Mouse (Mus musculus) kidney, postnatal 0 days (tissue): ENCODE measurements around the gene Cat. TPM values are rescaled to one million over a fixed set of nuclear protein-coding genes. Genes with fewer than 3 reads are reported as not detected.

Experiments used
- ATAC-seq: fragments of 200-750 bp; cut with Nextera tagmentation; replicated peaks from 2 replicates; pipeline ENCODE4 v1.8.0; 2017; ENCODE audit warnings: low read depth, moderate number of reproducible peaks, moderate TSS enrichment, moderate library complexity; ENCODE audit not compliant: low FRiP score
- DNase-seq: peaks from one replicate; pipeline ENCODE4 v3.0.0-alpha.2; 2016; ENCODE audit warnings: low spot score
- H3K27ac ChIP-seq: fragments of 300-500 bp; sonication (generic); 2 replicates; pipeline ENCODE4 v1.5.1; 2014; ENCODE audit warnings: mild to moderate bottlenecking
- H3K27me3 ChIP-seq: fragments of 300-500 bp; sonication (generic); 2 replicates; pipeline ENCODE4 v1.6.1; 2014; ENCODE audit warnings: low read length, mixed read lengths; ENCODE audit not compliant: insufficient read depth
- H3K36me3 ChIP-seq: fragments of 300-500 bp; sonication (generic); 2 replicates; pipeline ENCODE4 v1.6.1; 2014; ENCODE audit warnings: low read length, mixed read lengths; ENCODE audit not compliant: insufficient read depth
- H3K4me1 ChIP-seq: fragments of 300-500 bp; sonication (generic); replicated peaks from 2 replicates; pipeline ENCODE4 v1.6.1; 2014; ENCODE audit warnings: antibody characterized with exemption, low read length, mixed read lengths; ENCODE audit not compliant: insufficient read depth
- H3K4me2 ChIP-seq: fragments of 300-500 bp; sonication (generic); 2 replicates; pipeline ENCODE4 v1.6.1; 2014; ENCODE audit warnings: mild to moderate bottlenecking, low read length, moderate library complexity, mixed read lengths
- H3K4me3 ChIP-seq: fragments of 300-500 bp; sonication (generic); replicated peaks from 2 replicates; pipeline ENCODE4 v1.5.1; 2014; ENCODE audit warnings: low read depth, low read length
- H3K9ac ChIP-seq: fragments of 300-500 bp; sonication (generic); 2 replicates; pipeline ENCODE4 v1.6.1; 2014; ENCODE audit warnings: low read depth, low read length
- H3K9me3 ChIP-seq: fragments of 300-500 bp; sonication (generic); replicated peaks from 2 replicates; pipeline ENCODE4 v1.6.1; 2016; ENCODE audit warnings: low read length, inconsistent platforms, mixed read lengths
- CTCF ChIP-seq: IDR thresholded peaks from 2 replicates; pipeline ENCODE4 v1.5.1; 2016; ENCODE audit warnings: antibody characterized with exemption, low read depth, mild to moderate bottlenecking, moderate library complexity
- WGBS: fragments of 180-500 bp; shearing (Covaris S2); extraction: QIAGEN DNeasy Blood & Tissue Kit; methylation state at CpG from one replicate; pipeline ENCODE4 v1.1.7; 2014; 5-methylcytosine and 5-hydroxymethylcytosine counted together
- polyA plus RNA-seq: library from polyadenylated mRNA; unstranded; fragments of >200 nt; fragmentation: Nextera tagmentation; extraction: Ambion mirVana; gene quantifications from 2 replicates; pipeline ENCODE4 v1.2.1, GENCODE M21; 2015

Cat gene
- polyA plus RNA-seq, 1 experiment from 2014 or later: 85.1 TPM

- no peak for ATAC-seq
Measured at GRCm38 (mm10) chr2:103457048-103457447, 27.9 kb downstream of the Cat start.

GRCm38 (mm10) chr2:103456646-103457045, 28.3 kb downstream of the Cat start:
- peak; percentile 81 for DNase-seq
- Histone ChIP-seq H3K27ac (no peak overlapping the region), H3K4me1 (0 out of 2 replicates have a peak, but pooled peaks cover 4% of the 10 kb centered on the region), H3K4me2 (no peak overlapping the region), H3K4me3 (no peak overlapping the region), H3K9me3 (no peaks in the 10 kb centered on the region), H3K36me3 (peaks cover 41% of the 10 kb centered on the region), H3K27me3 (no peaks in the 10 kb centered on the region), H3K9ac (no peak overlapping the region)
- 17% methylated on average over 10 of the region's 10 CpGs for WGBS
- peak; percentile 65; the same call in 1 of the 2 replicates for ATAC-seq
- TF ChIP-seq CTCF: peak; percentile 98

More at GRCm38 (mm10) chr2:103457048-103457447, 27.9 kb downstream of the Cat start:
- Histone ChIP-seq H3K27me3 (no peaks in the 10 kb centered on the region), H3K4me3 (no peak overlapping the region), H3K9me3 (no peaks in the 10 kb centered on the region), H3K4me1 (0 out of 2 replicates have a peak, but pooled peaks cover 6% of the 10 kb centered on the region), H3K36me3 (peaks cover 41% of the 10 kb centered on the region), H3K4me2 (no peak overlapping the region), H3K9ac (no peak overlapping the region), H3K27ac (no peak overlapping the region)
- DNase-seq: no peak
- WGBS: 86% methylated on average over 5 of the region's 5 CpGs
- no peak for TF ChIP-seq CTCF

DNA sequence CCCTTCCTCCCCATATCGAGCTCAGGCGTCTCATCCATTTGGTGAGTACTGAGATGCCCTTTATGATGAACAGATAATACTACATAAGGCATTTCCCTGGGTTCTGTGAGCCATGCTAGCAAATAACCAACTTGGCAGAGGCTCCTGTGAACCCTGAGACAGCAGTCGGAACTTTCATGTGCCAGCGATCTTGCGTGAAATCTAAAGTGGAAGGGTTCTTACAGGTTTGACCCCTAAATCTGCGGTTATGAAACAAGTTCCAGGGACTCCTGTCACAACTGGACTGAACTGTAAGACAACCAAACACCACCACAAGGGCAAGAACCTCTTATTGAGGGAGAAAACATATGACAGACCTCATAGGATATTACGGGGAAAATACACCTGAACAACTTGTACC, 29.2 kb downstream of the Cat start:
- peaks cover 41% of the 10 kb centered on the region for H3K36me3 ChIP-seq
- H3K9me3 ChIP-seq: no peaks in the 10 kb centered on the region
- 91% methylated on average over 7 of the region's 7 CpGs for WGBS
- TF ChIP-seq CTCF: no peak
- no peak for ATAC-seq
- no peak overlapping the region for H3K9ac ChIP-seq
- no peaks in the 10 kb centered on the region for H3K4me1 ChIP-seq
- DNase-seq: no peak
- H3K27me3 ChIP-seq: no peaks in the 10 kb centered on the region
- H3K27ac ChIP-seq: no peak overlapping the region
- H3K4me3 ChIP-seq: no peak overlapping the region
- H3K4me2 ChIP-seq: no peak overlapping the region

DNA sequence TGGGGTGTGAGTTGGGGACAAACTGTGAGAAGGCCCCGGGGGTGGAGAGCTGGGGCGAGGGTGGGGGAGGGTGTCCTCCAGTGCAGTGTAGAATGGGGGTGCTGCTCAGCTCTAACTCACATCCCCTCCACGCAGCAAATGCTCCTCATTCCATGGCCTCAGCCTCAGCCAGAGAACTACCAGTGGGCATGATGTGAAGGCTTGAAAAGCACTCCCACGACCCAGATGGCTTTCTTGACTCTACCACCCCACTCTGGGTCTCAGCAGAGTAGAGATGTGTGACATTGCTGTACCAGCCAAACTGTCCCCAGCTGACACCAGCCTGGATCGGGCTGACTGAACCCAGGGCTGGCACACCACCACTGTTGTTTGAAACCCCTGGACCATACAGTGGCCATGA, 32.4 kb downstream of the Cat start:
- no peak overlapping the region for H3K9ac ChIP-seq
- no peak for TF ChIP-seq CTCF
- DNase-seq (no peak), ATAC-seq (no peak)
- H3K27me3 ChIP-seq: no peaks in the 10 kb centered on the region
- H3K4me3 ChIP-seq: no peak overlapping the region
- 77% methylated on average over 5 of the region's 5 CpGs for WGBS
- no peaks in the 10 kb centered on the region for H3K9me3 ChIP-seq
- H3K36me3 ChIP-seq: peaks cover 22% of the 10 kb centered on the region
- H3K4me2 ChIP-seq: no peak overlapping the region
- no peaks in the 10 kb centered on the region for H3K4me1 ChIP-seq
- H3K27ac ChIP-seq: no peak overlapping the region

DNA sequence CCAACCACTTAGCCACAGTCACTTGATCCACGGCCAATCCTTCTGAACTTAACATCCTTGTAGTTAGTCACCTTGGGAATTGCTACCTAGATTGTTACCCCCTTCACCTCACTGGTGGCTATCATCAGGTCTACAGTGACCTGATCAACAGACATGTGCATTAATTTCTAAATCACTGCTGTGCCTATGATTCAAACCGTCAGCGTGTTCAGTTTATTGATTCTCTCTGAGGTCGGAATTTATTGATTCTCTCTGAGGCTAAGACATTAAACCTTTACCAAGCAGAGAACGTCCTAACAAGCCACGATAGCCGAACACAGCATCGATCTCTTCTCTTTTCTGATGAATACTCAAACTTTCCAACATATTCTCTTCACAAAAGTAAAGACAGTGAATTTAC, 34.7 kb downstream of the Cat start:
- no peak overlapping the region for H3K4me3 ChIP-seq
- no peaks in the 10 kb centered on the region for H3K4me1 ChIP-seq
- peaks cover 16% of the 10 kb centered on the region for H3K36me3 ChIP-seq
- no peak overlapping the region for H3K9ac ChIP-seq
- no peaks in the 10 kb centered on the region for H3K9me3 ChIP-seq
- no peak for TF ChIP-seq CTCF
- 83% methylated on average over 8 of the region's 8 CpGs for whole genome bisulfite sequencing
- DNase-seq: no peak
- ATAC-seq: no peak
- no peaks in the 10 kb centered on the region for H3K27me3 ChIP-seq
- no peak overlapping the region for H3K4me2 ChIP-seq
- no peak overlapping the region for H3K27ac ChIP-seq

GRCm38 (mm10) chr2:103449813-103450212, 35.1 kb downstream of the Cat start:
- Histone ChIP-seq H3K9ac (no peak overlapping the region), H3K36me3 (peaks cover 13% of the 10 kb centered on the region; the same call in 1 of the 2 replicates), H3K9me3 (no peaks in the 10 kb centered on the region), H3K27ac (no peak overlapping the region), H3K4me3 (no peak overlapping the region), H3K4me2 (no peak overlapping the region), H3K27me3 (no peaks in the 10 kb centered on the region), H3K4me1 (no peaks in the 10 kb centered on the region)
- no peak for TF ChIP-seq CTCF
- WGBS: 50% methylated on average over 7 of the region's 7 CpGs
- DNase-seq (no peak), ATAC-seq (no peak)

DNA sequence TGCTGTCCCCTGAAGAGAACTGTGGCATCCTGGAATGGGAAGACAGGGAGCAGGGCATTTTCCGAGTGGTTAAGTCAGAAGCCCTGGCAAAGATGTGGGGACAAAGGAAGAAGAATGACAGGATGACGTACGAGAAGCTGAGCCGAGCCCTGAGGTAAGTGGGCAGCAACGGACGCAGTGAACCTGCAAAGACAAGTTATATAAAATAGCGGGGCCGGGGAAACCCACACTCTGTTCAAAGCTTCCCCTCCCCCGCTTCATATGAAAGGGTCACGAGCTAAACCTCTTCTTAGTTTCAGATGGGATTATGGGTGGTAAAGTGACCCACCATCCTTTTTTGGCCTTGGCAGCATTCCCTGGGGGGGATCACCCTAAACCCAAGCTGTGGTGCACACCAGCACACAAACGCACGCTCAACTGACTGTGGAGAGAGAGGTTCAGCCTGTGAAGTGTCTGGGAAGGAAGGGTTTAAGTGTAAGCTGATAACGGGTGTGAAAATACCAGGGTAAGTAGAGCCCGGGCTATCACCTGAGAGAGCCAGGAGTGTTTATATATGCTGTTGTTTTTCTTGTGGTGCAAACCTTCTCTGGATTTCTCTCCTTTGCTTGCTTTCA, 35.9 kb downstream of the Cat start:
- no peaks in the 10 kb centered on the region for H3K9me3 ChIP-seq
- no peak overlapping the region for H3K27ac ChIP-seq
- 23% methylated on average over 14 of the region's 14 CpGs for WGBS
- no peak overlapping the region for H3K4me3 ChIP-seq
- peak; percentile 50; the same call in 1 of the 2 replicates for ATAC-seq
- H3K36me3 ChIP-seq: 0 out of 2 replicates have a peak, but pooled peaks cover 8% of the 10 kb centered on the region
- H3K4me1 ChIP-seq: no peaks in the 10 kb centered on the region
- DNase-seq: peak; percentile 76
- H3K9ac ChIP-seq: no peak overlapping the region
- no peaks in the 10 kb centered on the region for H3K27me3 ChIP-seq
- no peak for TF ChIP-seq CTCF
- no peak overlapping the region for H3K4me2 ChIP-seq
